Mouse (Mus musculus) heart, embryonic 14.5 days (tissue): Measurements from ENCODE around the gene Tex36. TPM values are rescaled to one million over a fixed set of nuclear protein-coding genes. Genes with fewer than 3 reads are reported as not detected.

Source experiments
- ATAC-seq: fragments of 200-750 bp; cut with Nextera tagmentation; 2 replicates; pipeline ENCODE4 v1.8.0; 2017; ENCODE audit warnings: low read depth, moderate TSS enrichment; ENCODE audit not compliant: insufficient number of reproducible peaks, insufficient read depth, low FRiP score
- H3K27ac ChIP-seq, 2 experiments: fragments of 200-500 bp in 1 of 2; fragments of 300-500 bp in 1 of 2; sonication (generic) in 1 of 2; replicated peaks in 1 of 2; 2 replicates each; pipeline ENCODE4 v1.5.1; 2012 to 2014; ENCODE audit warnings: low read depth in 2 of 2, low read length in 2 of 2, control low read depth in 1 of 2, mild to moderate bottlenecking in 1 of 2, mixed read lengths in 1 of 2; ENCODE audit not compliant: control insufficient read depth in 1 of 2, insufficient read depth in 1 of 2
- H3K27me3 ChIP-seq: fragments of 300-500 bp; sonication (generic); 2 replicates; pipeline ENCODE4 v1.6.1; 2014; ENCODE audit warnings: mild to moderate bottlenecking, low read length, control low read depth; ENCODE audit not compliant: control insufficient read depth, insufficient read depth
- H3K36me3 ChIP-seq: fragments of 300-500 bp; sonication (generic); 2 replicates; pipeline ENCODE4 v1.6.1; 2014; ENCODE audit warnings: mild to moderate bottlenecking, control low read depth, low read length, mixed read lengths; ENCODE audit not compliant: control insufficient read depth, insufficient read depth
- H3K4me1 ChIP-seq, 2 experiments: fragments of 200-500 bp in 1 of 2; fragments of 300-500 bp in 1 of 2; sonication (generic) in 1 of 2; 2 replicates each; pipeline ENCODE4 v1.6.1; 2012 to 2014; ENCODE audit warnings: low read length in 2 of 2, control low read depth in 1 of 2, mixed read lengths in 1 of 2; ENCODE audit not compliant: control insufficient read depth in 2 of 2, insufficient read depth in 2 of 2
- H3K4me2 ChIP-seq: fragments of 300-500 bp; sonication (generic); 2 replicates; pipeline ENCODE4 v1.6.1; 2014; ENCODE audit warnings: mild to moderate bottlenecking, low read length
- H3K4me3 ChIP-seq, 2 experiments: fragments of 200-500 bp in 1 of 2; fragments of 300-500 bp in 1 of 2; sonication (generic) in 1 of 2; 2 replicates each; pipeline ENCODE4 v1.5.1; 2012 to 2014; ENCODE audit warnings: low read length in 2 of 2, mild to moderate bottlenecking in 2 of 2, control low read depth in 1 of 2, low read depth in 1 of 2, moderate library complexity in 1 of 2; ENCODE audit not compliant: control insufficient read depth in 1 of 2, insufficient read depth in 1 of 2
- H3K9ac ChIP-seq: fragments of 300-500 bp; sonication (generic); 2 replicates; pipeline ENCODE4 v1.6.1; 2014; ENCODE audit warnings: mild to moderate bottlenecking, low read length
- H3K9me3 ChIP-seq: fragments of 300-500 bp; sonication (generic); 2 replicates; pipeline ENCODE4 v1.6.1; 2016; ENCODE audit warnings: low read length, control low read depth; ENCODE audit not compliant: control insufficient read depth
- WGBS: fragments of 180-500 bp; shearing (Covaris S2); extraction: QIAGEN DNeasy Blood & Tissue Kit; methylation state at CpG from one replicate; pipeline ENCODE4 v1.1.7; 2014; 5-methylcytosine and 5-hydroxymethylcytosine counted together
- polyA plus RNA-seq: library from polyadenylated mRNA; unstranded; fragments of >200 nt; fragmentation: Nextera tagmentation; extraction: Ambion mirVana; gene quantifications from 2 replicates; pipeline ENCODE4 v1.2.1, GENCODE M21; 2014

Gene Tex36
- polyA plus RNA-seq, 1 experiment from 2014 or later, result not detected

- H3K9ac ChIP-seq, result no peak overlapping the region
- no peak for ATAC-seq
- no peak overlapping the region for H3K4me3 ChIP-seq
- no peak overlapping the region for H3K27ac ChIP-seq
- H3K27me3 ChIP-seq, result no peaks in the 10 kb centered on the region
- WGBS, result 73% methylated on average over 13 of the region's 13 CpGs
- H3K9me3 ChIP-seq, result no peaks in the 10 kb centered on the region
- H3K4me1 ChIP-seq, result no peaks in the 10 kb centered on the region
- H3K36me3 ChIP-seq, result no peaks in the 10 kb centered on the region
- no peak overlapping the region for H3K4me2 ChIP-seq
Measured at GRCm38 (mm10) chr7:133608631-133609340, 6.8 kb upstream of the Tex36 start.

- whole genome bisulfite sequencing, result 80% methylated on average over 13 of the region's 13 CpGs
- no peak for ATAC-seq
- H3K27ac ChIP-seq, result no peak overlapping the region
- H3K9ac ChIP-seq, result no peak overlapping the region
- H3K4me1 ChIP-seq, result no peaks in the 10 kb centered on the region
- H3K27me3 ChIP-seq, result no peaks in the 10 kb centered on the region
- no peaks in the 10 kb centered on the region for H3K36me3 ChIP-seq
- H3K4me3 ChIP-seq, result no peak overlapping the region
- no peak overlapping the region for H3K4me2 ChIP-seq
- no peaks in the 10 kb centered on the region for H3K9me3 ChIP-seq
Measured at GRCm38 (mm10) chr7:133607883-133608575, 6.1 kb upstream of the Tex36 start.

GRCm38 (mm10) chr7:133607331-133607730 lies 5.4 kb upstream of the Tex36 start:
- Histone ChIP-seq H3K27ac (no peak overlapping the region), H3K36me3 (no peaks in the 10 kb centered on the region), H3K4me2 (no peak overlapping the region), H3K9me3 (no peaks in the 10 kb centered on the region), H3K4me3 (no peak overlapping the region), H3K27me3 (no peaks in the 10 kb centered on the region), H3K9ac (no peak overlapping the region), H3K4me1 (no peaks in the 10 kb centered on the region)
- WGBS, result 75% methylated on average over 5 of the region's 5 CpGs
- no peak for ATAC-seq

GRCm38 (mm10) chr7:133604427-133605081 lies 2.6 kb upstream of the Tex36 start:
- Histone ChIP-seq H3K36me3 (no peaks in the 10 kb centered on the region), H3K4me2 (no peak overlapping the region), H3K4me1 (no peaks in the 10 kb centered on the region), H3K9ac (no peak overlapping the region), H3K4me3 (no peak overlapping the region), H3K27me3 (no peaks in the 10 kb centered on the region), H3K27ac (no peak overlapping the region), H3K9me3 (no peaks in the 10 kb centered on the region)
- no peak for ATAC-seq
- WGBS, result 83% methylated on average over 13 of the region's 13 CpGs

- 60% methylated on average over 2 of the region's 2 CpGs for WGBS
- ATAC-seq, result no peak
- Histone ChIP-seq H3K4me3 (no peak overlapping the region), H3K9ac (no peak overlapping the region), H3K4me1 (0 out of 4 replicates have a peak, but pooled peaks cover 0 to 2% of the 10 kb centered on the region in 2 experiments), H3K4me2 (no peak overlapping the region), H3K36me3 (no peaks in the 10 kb centered on the region), H3K27me3 (no peaks in the 10 kb centered on the region), H3K27ac (no peak overlapping the region), H3K9me3 (no peaks in the 10 kb centered on the region)
Measured at GRCm38 (mm10) chr7:133603156-133603555, 1.2 kb upstream of the Tex36 start.

- no peaks in the 10 kb centered on the region for H3K27me3 ChIP-seq
- H3K9ac ChIP-seq, result no peak overlapping the region
- no peaks in the 10 kb centered on the region for H3K9me3 ChIP-seq
- 55% methylated on average over 1 of the region's 1 CpGs for WGBS
- H3K4me3 ChIP-seq, result no peak overlapping the region
- H3K36me3 ChIP-seq, result no peaks in the 10 kb centered on the region
- 0 out of 4 replicates have a peak, but pooled peaks cover 0 to 2% of the 10 kb centered on the region in 2 experiments for H3K4me1 ChIP-seq
- no peak for ATAC-seq
- H3K27ac ChIP-seq, result no peak overlapping the region
- H3K4me2 ChIP-seq, result no peak overlapping the region
Measured at GRCm38 (mm10) chr7:133600558-133600957, 1.4 kb downstream of the Tex36 start.

- Histone ChIP-seq H3K4me2 (no peak overlapping the region), H3K4me1 (peaks cover 0 to 2% of the 10 kb centered on the region in 2 experiments; a peak in 1 of 4 replicates), H3K9me3 (0 out of 2 replicates have a peak, but pooled peaks cover 3% of the 10 kb centered on the region), H3K9ac (no peak overlapping the region), H3K4me3 (no peak overlapping the region), H3K27me3 (no peaks in the 10 kb centered on the region), H3K27ac (no peak overlapping the region), H3K36me3 (no peaks in the 10 kb centered on the region)
- ATAC-seq, result no peak
- 67% methylated on average over 1 of the region's 1 CpGs for WGBS
Measured at GRCm38 (mm10) chr7:133591750-133592149, 10.2 kb downstream of the Tex36 start.
